Mouse (Mus musculus): Measurements from ENCODE around the gene Crisp2. TPM values are rescaled to one million over a fixed set of nuclear protein-coding genes. Genes with fewer than 3 reads are reported as not detected.

Crisp2 gene
- not detected in 2 replicates for polyA plus RNA-seq (2016; fragmentation: Nextera tagmentation; extraction: Ambion mirVana)

- no peaks in the 10 kb centered on the region for H3K9me3 ChIP-seq (replicated peaks)
- no peaks in the 10 kb centered on the region for H3K27me3 ChIP-seq (replicated peaks)
- H3K4me3 ChIP-seq, result no peak within 1 kb of the TSS
- H3K27ac ChIP-seq (ENCODE audit: poor library complexity, severe bottlenecking), result no peak within 1 kb of the TSS
- WGBS, result 63% methylated on average over 2 of the region's 2 CpGs
- no peak within 1 kb of the TSS for H3K4me2 ChIP-seq
- H3K4me1 ChIP-seq (replicated peaks), result no peaks in the 10 kb centered on the region
- no peak within 1 kb of the TSS for H3K9ac ChIP-seq
- ATAC-seq (ENCODE audit: insufficient number of reproducible peaks, low FRiP score), result no peak
- H3K36me3 ChIP-seq, result no peaks in the 10 kb centered on the region
These were observed at the start of gene Crisp2 for GRCm38 (mm10) chr17:40806953-40807572. TSS of gene Crisp2 (minus strand) at chr17:40807003.

- no peak overlapping the region for H3K4me3 ChIP-seq
- H3K27me3 ChIP-seq (replicated peaks), result no peaks in the 10 kb centered on the region
- H3K27ac ChIP-seq (ENCODE audit: poor library complexity, severe bottlenecking), result no peak overlapping the region
- 0 out of 2 replicates have a peak, but pooled peaks cover 2% of the 10 kb centered on the region for H3K4me1 ChIP-seq (replicated peaks)
- no peaks in the 10 kb centered on the region for H3K9me3 ChIP-seq (replicated peaks)
- H3K9ac ChIP-seq, result no peak overlapping the region
- no peaks in the 10 kb centered on the region for H3K36me3 ChIP-seq
- ATAC-seq (ENCODE audit: insufficient number of reproducible peaks, low FRiP score), result no peak
- no peak overlapping the region for H3K4me2 ChIP-seq
These were observed 48.3 kb upstream of the Crisp2 start for GRCm38 (mm10) chr17:40855065-40855464.

GRCm38 (mm10) chr17:40837308-40837707 is 30.5 kb upstream of the Crisp2 start:
- Histone ChIP-seq H3K4me1 (replicated peaks) (no peaks in the 10 kb centered on the region), H3K27ac (ENCODE audit: poor library complexity, severe bottlenecking) (no peak overlapping the region), H3K9ac (no peak overlapping the region), H3K36me3 (no peaks in the 10 kb centered on the region), H3K4me2 (no peak overlapping the region), H3K9me3 (replicated peaks) (no peaks in the 10 kb centered on the region), H3K27me3 (replicated peaks) (no peaks in the 10 kb centered on the region), H3K4me3 (no peak overlapping the region)
- no peak for ATAC-seq (ENCODE audit: insufficient number of reproducible peaks, low FRiP score)

GRCm38 (mm10) chr17:40831870-40832269 is 25.1 kb upstream of the Crisp2 start:
- no peaks in the 10 kb centered on the region for H3K9me3 ChIP-seq (replicated peaks)
- no peak overlapping the region for H3K27ac ChIP-seq (ENCODE audit: poor library complexity, severe bottlenecking)
- no peak overlapping the region for H3K9ac ChIP-seq
- H3K4me2 ChIP-seq, result no peak overlapping the region
- no peaks in the 10 kb centered on the region for H3K27me3 ChIP-seq (replicated peaks)
- H3K4me1 ChIP-seq (replicated peaks), result no peaks in the 10 kb centered on the region
- 48% methylated on average over 2 of the region's 2 CpGs for WGBS
- ATAC-seq (ENCODE audit: insufficient number of reproducible peaks, low FRiP score), result no peak
- no peak overlapping the region for H3K4me3 ChIP-seq
- no peaks in the 10 kb centered on the region for H3K36me3 ChIP-seq

- Histone ChIP-seq H3K36me3 (no peaks in the 10 kb centered on the region), H3K4me3 (no peak overlapping the region), H3K9me3 (replicated peaks) (no peaks in the 10 kb centered on the region), H3K4me2 (no peak overlapping the region), H3K4me1 (replicated peaks) (no peaks in the 10 kb centered on the region), H3K9ac (no peak overlapping the region), H3K27me3 (replicated peaks) (no peaks in the 10 kb centered on the region), H3K27ac (ENCODE audit: poor library complexity, severe bottlenecking) (no peak overlapping the region)
- ATAC-seq (ENCODE audit: insufficient number of reproducible peaks, low FRiP score), result no peak
- WGBS, result 51% methylated on average over 8 of the region's 8 CpGs
These were observed 17.7 kb upstream of the Crisp2 start for GRCm38 (mm10) chr17:40824549-40824948.

GRCm38 (mm10) chr17:40823817-40824216 is 17.0 kb upstream of the Crisp2 start:
- Histone ChIP-seq H3K27me3 (replicated peaks) (no peaks in the 10 kb centered on the region), H3K4me2 (no peak overlapping the region), H3K9me3 (replicated peaks) (no peaks in the 10 kb centered on the region), H3K27ac (ENCODE audit: poor library complexity, severe bottlenecking) (no peak overlapping the region), H3K4me1 (replicated peaks) (no peaks in the 10 kb centered on the region), H3K36me3 (no peaks in the 10 kb centered on the region), H3K9ac (no peak overlapping the region), H3K4me3 (no peak overlapping the region)
- ATAC-seq (ENCODE audit: insufficient number of reproducible peaks, low FRiP score), result no peak
- WGBS, result 25% methylated on average over 4 of the region's 4 CpGs

GRCm38 (mm10) chr17:40821477-40821876 is 14.7 kb upstream of the Crisp2 start:
- no peaks in the 10 kb centered on the region for H3K9me3 ChIP-seq (replicated peaks)
- no peak overlapping the region for H3K4me2 ChIP-seq
- no peak overlapping the region for H3K27ac ChIP-seq (ENCODE audit: poor library complexity, severe bottlenecking)
- H3K36me3 ChIP-seq, result no peaks in the 10 kb centered on the region
- 80% methylated on average over 9 of the region's 9 CpGs for WGBS
- no peaks in the 10 kb centered on the region for H3K4me1 ChIP-seq (replicated peaks)
- ATAC-seq (ENCODE audit: insufficient number of reproducible peaks, low FRiP score), result no peak
- no peaks in the 10 kb centered on the region for H3K27me3 ChIP-seq (replicated peaks)
- no peak overlapping the region for H3K4me3 ChIP-seq
- H3K9ac ChIP-seq, result no peak overlapping the region

- no peaks in the 10 kb centered on the region for H3K27me3 ChIP-seq (replicated peaks)
- H3K4me2 ChIP-seq, result peak overlapping the region; percentile 13; the same call in 1 of the 2 replicates
- WGBS, result 61% methylated on average over 4 of the region's 4 CpGs
- no peaks in the 10 kb centered on the region for H3K9me3 ChIP-seq (replicated peaks)
- no peak overlapping the region for H3K9ac ChIP-seq
- no peak for ATAC-seq (ENCODE audit: insufficient number of reproducible peaks, low FRiP score)
- no peaks in the 10 kb centered on the region for H3K4me1 ChIP-seq (replicated peaks)
- H3K36me3 ChIP-seq, result no peaks in the 10 kb centered on the region
- no peak overlapping the region for H3K27ac ChIP-seq (ENCODE audit: poor library complexity, severe bottlenecking)
- no peak overlapping the region for H3K4me3 ChIP-seq
These were observed 10.6 kb upstream of the Crisp2 start for GRCm38 (mm10) chr17:40817340-40817943.

- no peaks in the 10 kb centered on the region for H3K9me3 ChIP-seq (replicated peaks)
- H3K36me3 ChIP-seq, result no peaks in the 10 kb centered on the region
- ATAC-seq (ENCODE audit: insufficient number of reproducible peaks, low FRiP score), result peak; percentile 71; the same call in 1 of the 2 replicates
- no peak overlapping the region for H3K4me3 ChIP-seq
- no peaks in the 10 kb centered on the region for H3K27me3 ChIP-seq (replicated peaks)
- no peak overlapping the region for H3K4me2 ChIP-seq
- H3K27ac ChIP-seq (ENCODE audit: poor library complexity, severe bottlenecking), result no peak overlapping the region
- no peak overlapping the region for H3K9ac ChIP-seq
- WGBS, result 59% methylated on average over 2 of the region's 2 CpGs
- no peaks in the 10 kb centered on the region for H3K4me1 ChIP-seq (replicated peaks)
These were observed 5.5 kb upstream of the Crisp2 start for GRCm38 (mm10) chr17:40812259-40812658.

GRCm38 (mm10) chr17:40811560-40811959 is 4.8 kb upstream of the Crisp2 start:
- H3K4me2 ChIP-seq, result no peak overlapping the region
- H3K9me3 ChIP-seq (replicated peaks), result no peaks in the 10 kb centered on the region
- ATAC-seq (ENCODE audit: insufficient number of reproducible peaks, low FRiP score), result no peak
- no peaks in the 10 kb centered on the region for H3K4me1 ChIP-seq (replicated peaks)
- no peak overlapping the region for H3K4me3 ChIP-seq
- H3K27ac ChIP-seq (ENCODE audit: poor library complexity, severe bottlenecking), result no peak overlapping the region
- no peaks in the 10 kb centered on the region for H3K27me3 ChIP-seq (replicated peaks)
- H3K36me3 ChIP-seq, result no peaks in the 10 kb centered on the region
- WGBS, result 80% methylated on average over 1 of the region's 1 CpGs
- no peak overlapping the region for H3K9ac ChIP-seq

GRCm38 (mm10) chr17:40810934-40811333 is 4.1 kb upstream of the Crisp2 start, which contains the start of gene Rhag:
TSS of gene Rhag (plus strand) at chr17:40811126.
- H3K27me3 ChIP-seq (replicated peaks), result no peaks in the 10 kb centered on the region
- H3K9ac ChIP-seq, result no peak within 1 kb of the TSS
- no peak within 1 kb of the TSS for H3K27ac ChIP-seq (ENCODE audit: poor library complexity, severe bottlenecking)
- no peaks in the 10 kb centered on the region for H3K36me3 ChIP-seq
- 46% methylated on average over 1 of the region's 1 CpGs for WGBS
- ATAC-seq (ENCODE audit: insufficient number of reproducible peaks, low FRiP score), result peak; percentile 75
- H3K4me2 ChIP-seq, result no peak within 1 kb of the TSS
- no peaks in the 10 kb centered on the region for H3K9me3 ChIP-seq (replicated peaks)
- H3K4me3 ChIP-seq, result no peak within 1 kb of the TSS
- H3K4me1 ChIP-seq (replicated peaks), result no peaks in the 10 kb centered on the region

GRCm38 (mm10) chr17:40808071-40808470 is 1.3 kb upstream of the Crisp2 start:
- H3K27me3 ChIP-seq (replicated peaks), result no peaks in the 10 kb centered on the region
- H3K4me2 ChIP-seq, result no peak overlapping the region
- H3K4me3 ChIP-seq, result no peak overlapping the region
- no peaks in the 10 kb centered on the region for H3K36me3 ChIP-seq
- no peak for ATAC-seq (ENCODE audit: insufficient number of reproducible peaks, low FRiP score)
- H3K4me1 ChIP-seq (replicated peaks), result no peaks in the 10 kb centered on the region
- no peaks in the 10 kb centered on the region for H3K9me3 ChIP-seq (replicated peaks)
- H3K27ac ChIP-seq (ENCODE audit: poor library complexity, severe bottlenecking), result no peak overlapping the region
- no peak overlapping the region for H3K9ac ChIP-seq
